Mouse (Mus musculus) olfactory bulb, adult 2 months (tissue): ENCODE data around the gene Tcf3.

ENCODE experiments used
- CTCF ChIP-seq: fragments of 200-500 bp; IDR thresholded peaks from 2 replicates; pipeline ENCODE4 v1.5.1; 2012; ENCODE audit warnings: low read depth, mild to moderate bottlenecking, low read length, moderate library complexity; ENCODE audit not compliant: insufficient read depth
- POLR2A ChIP-seq: fragments of 200-500 bp; IDR thresholded peaks from 2 replicates; pipeline ENCODE4 v1.6.1; 2012; ENCODE audit warnings: mild to moderate bottlenecking, low read depth, low read length, moderate library complexity; ENCODE audit not compliant: insufficient read depth

DNA sequence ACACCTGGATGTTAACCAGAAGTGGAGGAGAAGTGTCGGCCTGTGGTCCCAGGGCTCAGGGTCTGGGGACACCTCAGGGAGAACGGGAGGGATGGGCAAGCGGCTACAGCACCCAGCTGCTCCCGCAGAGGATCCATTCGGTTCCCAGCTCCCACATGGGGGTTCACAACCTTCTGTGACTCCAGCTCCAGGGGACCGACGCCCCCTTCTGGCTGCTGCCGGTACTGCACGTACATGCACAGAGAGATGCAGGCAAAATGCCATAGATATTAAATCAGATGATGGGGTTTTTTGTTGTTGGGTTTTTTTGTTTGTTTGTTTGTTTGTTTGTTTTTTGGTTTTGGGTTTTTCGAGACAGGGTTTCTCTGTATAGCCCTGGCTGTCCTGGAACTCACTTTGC lies 55.7 kb downstream of the Tcf3 start:
- peak; percentile 70; the same call in 1 of the 2 replicates for TF ChIP-seq CTCF
- TF ChIP-seq POLR2A: no peak
